Mouse (Mus musculus): ENCODE measurements around the gene Pdzk1. TPM values are rescaled to one million over a fixed set of nuclear protein-coding genes. Genes with fewer than 3 reads are reported as not detected.

The Pdzk1 gene
- total and polyA plus RNA-seq, 3 experiments = 0.13 TPM; not detected in 2

DNA sequence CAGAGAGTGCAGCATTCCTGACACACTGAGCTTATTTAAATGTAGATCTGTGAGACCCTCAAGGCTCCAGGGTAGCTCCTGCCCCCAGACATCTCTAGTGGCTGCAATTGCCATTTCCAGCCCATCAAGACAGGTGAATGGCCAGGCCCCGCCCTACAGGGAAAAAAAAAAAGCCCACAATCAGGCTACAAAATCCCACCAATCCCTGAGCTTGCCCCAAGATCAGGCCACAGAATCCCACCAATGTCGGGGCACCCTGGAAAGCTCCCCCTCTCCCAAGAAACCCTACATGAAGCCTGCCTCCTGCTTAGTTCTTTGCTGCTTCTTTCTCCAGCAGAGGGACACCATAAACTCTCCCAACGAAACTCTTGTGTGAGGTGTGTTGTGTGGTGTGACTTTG is 20.9 kb upstream of the Pdzk1 start:
- no peak overlapping the region for H3K9ac ChIP-seq (ENCODE audit: insufficient read depth, low read depth)
- no peak for DNase-seq (ENCODE audit: extremely low read depth)
- peaks cover 0 to 4% of the 10 kb centered on the region in 2 experiments for H3K36me3 ChIP-seq (replicated peaks in 1 of 2; ENCODE audit: control insufficient read depth in 1 of 2, insufficient read depth in 1 of 2, low read length in 1 of 2)
- no peaks in the 10 kb centered on the region for H3K27me3 ChIP-seq (replicated peaks)
- H3K9me3 ChIP-seq (replicated peaks; ENCODE audit: low read length) = no peaks in the 10 kb centered on the region
- no peaks in the 10 kb centered on the region for H3K4me1 ChIP-seq (ENCODE audit: control insufficient read depth in 1 of 2, insufficient read depth in 2 of 2)
- H3K4me3 ChIP-seq (replicated peaks in 1 of 3; ENCODE audit: low read depth in 2 of 3, low read length in 2 of 3, poor library complexity in 1 of 3) = no peak overlapping the region
- no peak overlapping the region for H3K4me2 ChIP-seq (ENCODE audit: insufficient read depth, low read depth, poor library complexity, severe bottlenecking)
- TF ChIP-seq ZKSCAN1 (IDR thresholded peaks at IDR 0.05; ENCODE audit: borderline replicate concordance, low read depth, low read length) (no peak), USF1 (IDR thresholded peaks at IDR 0.05; ENCODE audit: low read depth, low read length) (no peak), ELF1 (IDR thresholded peaks at IDR 0.05; ENCODE audit: low read depth, low read length) (no peak), HCFC1 (IDR thresholded peaks at IDR 0.05; ENCODE audit: low read depth, low read length) (no peak), NRF1 (IDR thresholded peaks at IDR 0.05; ENCODE audit: low read depth, low read length) (no peak), RAD21 (IDR thresholded peaks at IDR 0.05; ENCODE audit: low read depth, low read length) (no peak), POLR2A (IDR thresholded peaks at IDR 0.05; ENCODE audit: low read depth, low read length) (no peak), BHLHE40 (IDR thresholded peaks at IDR 0.05; ENCODE audit: low read depth, low read length) (no peak), NELFE (IDR thresholded peaks at IDR 0.05; ENCODE audit: low read depth, low read length) (no peak), CHD1 (IDR thresholded peaks at IDR 0.05; ENCODE audit: low read depth, low read length) (no peak), JUN (IDR thresholded peaks at IDR 0.05; ENCODE audit: insufficient read depth, low read depth, low read length) (no peak), USF2 (conservative IDR thresholded peaks at IDR 0.05; ENCODE audit: low read depth, low read length) (no peak)
- H3K79me2 ChIP-seq (replicated peaks; ENCODE audit: control insufficient read depth, extremely low read depth, insufficient read depth, poor library complexity, severe bottlenecking) = no peaks in the 10 kb centered on the region
- in situ Hi-C loops (cut with MboI; ENCODE audit: low pct_ligation_motif_present, low pct_unique_long_range_greater_than_20kb, low sequenced_read_pairs) = loop anchor here (25.0 kb wide), 1 partner anchor 279 kb away; no protein-coding TSS in a partner anchor
- dilution Hi-C loops (cut with MboI; ENCODE audit: extremely low pct_ligation_motif_present, extremely low pct_unique_long_range_greater_than_20kb, low sequenced_read_pairs) = no loop called here
- no peak overlapping the region for H3K27ac ChIP-seq (ENCODE audit: insufficient read depth, low read depth)

DNA sequence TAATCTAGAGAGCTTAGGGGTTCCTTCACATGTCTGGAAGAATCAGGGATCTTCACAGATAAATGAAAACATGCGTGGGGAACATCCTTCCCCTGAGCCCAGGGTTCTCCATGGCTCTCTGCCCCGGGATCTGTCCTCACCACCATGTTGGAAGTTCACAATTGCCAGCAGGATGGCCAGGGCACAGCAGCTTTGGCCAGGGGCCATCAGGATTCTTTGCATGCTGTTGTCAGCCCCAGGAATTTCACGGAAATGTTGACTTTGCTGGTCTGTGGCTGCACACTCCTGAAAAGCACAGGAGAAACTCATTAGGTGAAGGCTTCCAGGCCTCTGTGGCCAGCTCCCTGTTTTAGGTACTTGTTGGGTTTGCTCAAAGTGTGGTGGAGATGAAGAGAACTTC is 20.4 kb upstream of the Pdzk1 start:
- H3K4me3 ChIP-seq (replicated peaks in 1 of 3; ENCODE audit: low read depth in 2 of 3, low read length in 2 of 3, poor library complexity in 1 of 3) = no peak overlapping the region
- DNase-seq (ENCODE audit: extremely low read depth) = no peak
- dilution Hi-C loops (cut with MboI; ENCODE audit: extremely low pct_ligation_motif_present, extremely low pct_unique_long_range_greater_than_20kb, low sequenced_read_pairs) (no loop called here), in situ Hi-C loops (cut with MboI; ENCODE audit: low pct_ligation_motif_present, low pct_unique_long_range_greater_than_20kb, low sequenced_read_pairs) (loop anchor here (25.0 kb wide), 1 partner anchor 279 kb away; no protein-coding TSS in a partner anchor)
- H3K27me3 ChIP-seq (replicated peaks) = no peaks in the 10 kb centered on the region
- peaks cover 0 to 4% of the 10 kb centered on the region in 2 experiments for H3K36me3 ChIP-seq (replicated peaks in 1 of 2; ENCODE audit: control insufficient read depth in 1 of 2, insufficient read depth in 1 of 2, low read length in 1 of 2)
- H3K4me2 ChIP-seq (ENCODE audit: insufficient read depth, low read depth, poor library complexity, severe bottlenecking) = no peak overlapping the region
- no peak overlapping the region for H3K9ac ChIP-seq (ENCODE audit: insufficient read depth, low read depth)
- TF ChIP-seq IRF4 (IDR thresholded peaks at IDR 0.05; ENCODE audit: low read depth, low read length) (no peak), MAZ (IDR thresholded peaks at IDR 0.05; ENCODE audit: low read depth, low read length) (no peak), RAD21 (IDR thresholded peaks at IDR 0.05; ENCODE audit: low read depth, low read length) (no peak), JUN (IDR thresholded peaks at IDR 0.05; ENCODE audit: insufficient read depth, low read depth, low read length) (no peak), ELF1 (IDR thresholded peaks at IDR 0.05; ENCODE audit: low read depth, low read length) (no peak), ZMIZ1 (IDR thresholded peaks at IDR 0.05; ENCODE audit: low read depth, low read length) (no peak), NRF1 (IDR thresholded peaks at IDR 0.05; ENCODE audit: low read depth, low read length) (no peak), SMC3 (IDR thresholded peaks at IDR 0.05; ENCODE audit: low read depth, low read length) (no peak), MAFK (IDR thresholded peaks at IDR 0.05; ENCODE audit: insufficient replicate concordance, low read length) (no peak), PAX5 (IDR thresholded peaks at IDR 0.05; ENCODE audit: low read length) (no peak), GABPA (IDR thresholded peaks at IDR 0.05; ENCODE audit: insufficient replicate concordance, low read depth, low read length) (no peak), CHD2 (IDR thresholded peaks at IDR 0.05; ENCODE audit: low read length) (no peak), BHLHE40 (IDR thresholded peaks at IDR 0.05; ENCODE audit: low read depth, low read length) (no peak), ETS1 (conservative IDR thresholded peaks at IDR 0.05; ENCODE audit: low read depth, low read length) (no peak), E2F4 (IDR thresholded peaks at IDR 0.05; ENCODE audit: insufficient replicate concordance, low read depth, low read length) (no peak), MYC (IDR thresholded peaks at IDR 0.05; ENCODE audit: low read depth, low read length) (no peak), USF2 (conservative IDR thresholded peaks at IDR 0.05; ENCODE audit: low read depth, low read length) (no peak), KAT2A (IDR thresholded peaks at IDR 0.05; ENCODE audit: insufficient replicate concordance, low read length) (no peak)
- H3K4me1 ChIP-seq (ENCODE audit: control insufficient read depth in 1 of 2, insufficient read depth in 2 of 2) = no peaks in the 10 kb centered on the region
- no peaks in the 10 kb centered on the region for H3K79me2 ChIP-seq (replicated peaks; ENCODE audit: control insufficient read depth, extremely low read depth, insufficient read depth, poor library complexity, severe bottlenecking)
- H3K9me3 ChIP-seq (replicated peaks; ENCODE audit: low read length) = no peaks in the 10 kb centered on the region
- H3K27ac ChIP-seq (ENCODE audit: insufficient read depth, low read depth) = no peak overlapping the region

Data from CH12.LX (cell line).